Mouse (Mus musculus): ENCODE measurements at regions not wholly inside any gene's neighbourhood (a gene's known extent, or its start where the extent isn't known, plus 50 kb on each side); places are given as distances from the start of the nearest gene placed in this dataset.

GRCm38 (mm10) chr7:35941086-35941485, 138.3 kb upstream of the Zfp507 start:
- WGBS: 83% methylated on average over 3 of the region's 3 CpGs
- ATAC-seq (ENCODE audit: low FRiP score, low TSS enrichment): no peak
- no peaks in the 10 kb centered on the region for H3K9me3 ChIP-seq (ENCODE audit: control insufficient read depth, low read length)
- DNase-seq (ENCODE audit: low spot score): no peak
- H3K4me1 ChIP-seq (replicated peaks; ENCODE audit: control insufficient read depth, insufficient read depth): no peaks in the 10 kb centered on the region
- no peak overlapping the region for H3K4me3 ChIP-seq (ENCODE audit: low read depth, low read length)
- no peaks in the 10 kb centered on the region for H3K36me3 ChIP-seq (ENCODE audit: control insufficient read depth, insufficient read depth, low read length)
- no peak overlapping the region for H3K9ac ChIP-seq (ENCODE audit: low read length)
- no peak for TF ChIP-seq CTCF (IDR thresholded peaks at IDR 0.05; ENCODE audit: low read depth)
- no peak for TF ChIP-seq EP300 (optimal IDR thresholded peaks at IDR 0.05)
- no peak overlapping the region for H3K4me2 ChIP-seq (replicated peaks; ENCODE audit: low read depth)
- no peaks in the 10 kb centered on the region for H3K27me3 ChIP-seq (ENCODE audit: control insufficient read depth, insufficient read depth, low read length)
- no peak overlapping the region for H3K27ac ChIP-seq (replicated peaks)

GRCm38 (mm10) chr7:35938123-35938869, 135.5 kb upstream of the Zfp507 start:
- H3K36me3 ChIP-seq (ENCODE audit: control insufficient read depth, insufficient read depth, low read length): no peaks in the 10 kb centered on the region
- no peak for DNase-seq (ENCODE audit: low spot score)
- TF ChIP-seq EP300 (optimal IDR thresholded peaks at IDR 0.05): no peak
- no peak for TF ChIP-seq CTCF (IDR thresholded peaks at IDR 0.05; ENCODE audit: low read depth)

GRCm38 (mm10) chr7:35926749-35927148, 123.9 kb upstream of the Zfp507 start:
- WGBS: 87% methylated on average over 4 of the region's 4 CpGs
- no peaks in the 10 kb centered on the region for H3K27me3 ChIP-seq (ENCODE audit: control insufficient read depth, insufficient read depth, low read length)
- TF ChIP-seq CTCF (IDR thresholded peaks at IDR 0.05; ENCODE audit: low read depth): peak; percentile 32; the same call in 1 of the 2 replicates
- no peak for TF ChIP-seq EP300 (optimal IDR thresholded peaks at IDR 0.05)

More at GRCm38 (mm10) chr7:35938123-35938869, 135.5 kb upstream of the Zfp507 start:
- Histone ChIP-seq H3K4me3 (ENCODE audit: low read depth, low read length) (no peak overlapping the region), H3K9ac (ENCODE audit: low read length) (no peak overlapping the region), H3K27me3 (ENCODE audit: control insufficient read depth, insufficient read depth, low read length) (no peaks in the 10 kb centered on the region), H3K4me2 (replicated peaks; ENCODE audit: low read depth) (no peak overlapping the region), H3K9me3 (ENCODE audit: control insufficient read depth, low read length) (no peaks in the 10 kb centered on the region), H3K4me1 (replicated peaks; ENCODE audit: control insufficient read depth, insufficient read depth) (no peaks in the 10 kb centered on the region), H3K27ac (replicated peaks) (no peak overlapping the region)
- 51% methylated on average over 13 of the region's 13 CpGs for WGBS
- no peak for ATAC-seq (ENCODE audit: low FRiP score, low TSS enrichment)

GRCm38 (mm10) chr7:35922582-35922981, 119.8 kb upstream of the Zfp507 start:
- Histone ChIP-seq H3K4me1 (replicated peaks; ENCODE audit: control insufficient read depth, insufficient read depth) (no peaks in the 10 kb centered on the region), H3K4me3 (ENCODE audit: low read depth, low read length) (no peak overlapping the region), H3K27ac (replicated peaks) (no peak overlapping the region), H3K4me2 (replicated peaks; ENCODE audit: low read depth) (no peak overlapping the region), H3K36me3 (ENCODE audit: control insufficient read depth, insufficient read depth, low read length) (no peaks in the 10 kb centered on the region), H3K9ac (ENCODE audit: low read length) (no peak overlapping the region), H3K27me3 (ENCODE audit: control insufficient read depth, insufficient read depth, low read length) (no peaks in the 10 kb centered on the region), H3K9me3 (ENCODE audit: control insufficient read depth, low read length) (no peaks in the 10 kb centered on the region)
- 34% methylated on average over 9 of the region's 9 CpGs for WGBS
- no peak for DNase-seq (ENCODE audit: low spot score)
- TF ChIP-seq EP300 (optimal IDR thresholded peaks at IDR 0.05) (no peak), CTCF (IDR thresholded peaks at IDR 0.05; ENCODE audit: low read depth) (no peak)
- ATAC-seq (ENCODE audit: low FRiP score, low TSS enrichment): no peak

More at GRCm38 (mm10) chr7:35926749-35927148, 123.9 kb upstream of the Zfp507 start:
- Histone ChIP-seq H3K36me3 (ENCODE audit: control insufficient read depth, insufficient read depth, low read length) (no peaks in the 10 kb centered on the region), H3K4me3 (ENCODE audit: low read depth, low read length) (no peak overlapping the region), H3K9ac (ENCODE audit: low read length) (no peak overlapping the region), H3K9me3 (ENCODE audit: control insufficient read depth, low read length) (no peaks in the 10 kb centered on the region), H3K27ac (replicated peaks) (no peak overlapping the region), H3K4me2 (replicated peaks; ENCODE audit: low read depth) (no peak overlapping the region), H3K4me1 (replicated peaks; ENCODE audit: control insufficient read depth, insufficient read depth) (no peaks in the 10 kb centered on the region)
- ATAC-seq (ENCODE audit: low FRiP score, low TSS enrichment) (no peak), DNase-seq (ENCODE audit: low spot score) (no peak)

GRCm38 (mm10) chr7:35920884-35921283, 118.1 kb upstream of the Zfp507 start:
- DNase-seq (ENCODE audit: low spot score) (no peak), ATAC-seq (ENCODE audit: low FRiP score, low TSS enrichment) (no peak)
- no peak for TF ChIP-seq EP300 (optimal IDR thresholded peaks at IDR 0.05)
- TF ChIP-seq CTCF (IDR thresholded peaks at IDR 0.05; ENCODE audit: low read depth): no peak
- Histone ChIP-seq H3K9ac (ENCODE audit: low read length) (no peak overlapping the region), H3K36me3 (ENCODE audit: control insufficient read depth, insufficient read depth, low read length) (no peaks in the 10 kb centered on the region), H3K4me3 (ENCODE audit: low read depth, low read length) (no peak overlapping the region), H3K4me1 (replicated peaks; ENCODE audit: control insufficient read depth, insufficient read depth) (no peaks in the 10 kb centered on the region), H3K27ac (replicated peaks) (no peak overlapping the region), H3K4me2 (replicated peaks; ENCODE audit: low read depth) (no peak overlapping the region), H3K27me3 (ENCODE audit: control insufficient read depth, insufficient read depth, low read length) (no peaks in the 10 kb centered on the region), H3K9me3 (ENCODE audit: control insufficient read depth, low read length) (no peaks in the 10 kb centered on the region)
- WGBS: 26% methylated on average over 9 of the region's 9 CpGs

GRCm38 (mm10) chr7:35920194-35920609, 117.4 kb upstream of the Zfp507 start:
- no peaks in the 10 kb centered on the region for H3K9me3 ChIP-seq (ENCODE audit: control insufficient read depth, low read length)
- no peaks in the 10 kb centered on the region for H3K36me3 ChIP-seq (ENCODE audit: control insufficient read depth, insufficient read depth, low read length)
- ATAC-seq (ENCODE audit: low FRiP score, low TSS enrichment) (no peak), DNase-seq (ENCODE audit: low spot score) (no peak)
- no peak overlapping the region for H3K4me3 ChIP-seq (ENCODE audit: low read depth, low read length)
- no peaks in the 10 kb centered on the region for H3K27me3 ChIP-seq (ENCODE audit: control insufficient read depth, insufficient read depth, low read length)
- no peak overlapping the region for H3K27ac ChIP-seq (replicated peaks)
- WGBS: 64% methylated on average over 11 of the region's 11 CpGs
- H3K4me2 ChIP-seq (replicated peaks; ENCODE audit: low read depth): no peak overlapping the region
- TF ChIP-seq EP300 (optimal IDR thresholded peaks at IDR 0.05) (no peak), CTCF (IDR thresholded peaks at IDR 0.05; ENCODE audit: low read depth) (no peak)
- no peak overlapping the region for H3K9ac ChIP-seq (ENCODE audit: low read length)
- no peaks in the 10 kb centered on the region for H3K4me1 ChIP-seq (replicated peaks; ENCODE audit: control insufficient read depth, insufficient read depth)
